Mouse (Mus musculus) frontal cortex, postnatal 14 days (tissue): ENCODE results near the gene Acot4.
"Not testable (repeated sequence)": the region's sequence is repeated elsewhere in the genome, so short reads cannot be mapped to it uniquely, and the experiment has no call there.

ENCODE experiments used
- DNase-seq, 2 experiments: peaks; one replicate each; pipeline ENCODE4 v3.0.0; 2022; ENCODE audit warnings: low spot score in 2 of 2

The Acot4 gene

DNA sequence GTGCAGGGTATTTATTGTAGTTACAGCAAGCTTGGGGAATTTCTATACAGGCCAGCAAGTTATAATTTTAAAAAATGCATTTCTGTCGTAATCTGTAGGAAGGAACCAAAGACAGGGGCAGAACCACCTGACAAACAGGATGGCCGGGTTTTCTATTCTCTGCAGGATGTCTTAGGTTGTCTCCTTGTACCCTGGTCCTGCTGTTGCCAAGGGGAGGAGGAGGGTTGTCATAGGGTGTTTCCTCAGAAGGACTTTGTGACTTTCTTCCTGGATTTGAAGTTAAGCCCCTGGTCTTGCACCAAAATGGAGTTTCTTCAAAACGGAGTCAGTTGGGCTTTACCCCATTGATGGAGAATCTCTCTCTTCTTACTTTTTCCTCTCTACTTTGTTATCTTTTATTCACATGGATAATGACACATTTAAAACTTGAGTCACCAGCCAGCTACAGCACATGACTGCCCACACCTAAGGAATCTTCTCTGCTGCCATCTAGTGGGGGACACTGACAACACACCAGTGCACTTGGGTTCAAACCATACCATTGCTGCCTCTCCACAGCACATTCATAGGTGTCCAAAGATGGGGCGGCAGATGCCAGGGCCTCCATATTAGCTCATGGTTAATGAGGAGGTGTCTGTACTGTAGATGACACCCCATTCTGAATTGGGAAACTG, 7.4 kb upstream of the Acot4 start:
- DNase-seq = peak in 1 of 2 experiments; percentile 68

DNA sequence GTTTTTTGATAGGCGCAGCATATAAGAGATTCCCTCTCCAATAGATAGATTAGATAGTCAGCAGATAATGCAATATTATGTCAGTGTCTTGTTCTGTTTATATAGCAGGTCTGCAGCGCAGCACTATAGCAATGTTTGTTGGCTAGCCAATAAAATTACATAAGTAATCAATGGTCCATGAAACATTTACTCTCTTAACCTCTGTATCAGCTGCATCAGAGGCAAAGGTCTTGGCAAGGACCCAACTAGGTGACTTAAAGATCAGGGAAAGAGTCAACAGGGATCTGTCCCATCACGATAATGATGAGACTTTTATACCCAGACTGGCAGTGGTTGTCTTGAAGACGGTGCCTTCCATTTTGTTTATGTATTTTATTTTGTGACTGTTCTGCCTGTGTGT, 5.3 kb upstream of the Acot4 start:
- DNase-seq = no peak

DNA sequence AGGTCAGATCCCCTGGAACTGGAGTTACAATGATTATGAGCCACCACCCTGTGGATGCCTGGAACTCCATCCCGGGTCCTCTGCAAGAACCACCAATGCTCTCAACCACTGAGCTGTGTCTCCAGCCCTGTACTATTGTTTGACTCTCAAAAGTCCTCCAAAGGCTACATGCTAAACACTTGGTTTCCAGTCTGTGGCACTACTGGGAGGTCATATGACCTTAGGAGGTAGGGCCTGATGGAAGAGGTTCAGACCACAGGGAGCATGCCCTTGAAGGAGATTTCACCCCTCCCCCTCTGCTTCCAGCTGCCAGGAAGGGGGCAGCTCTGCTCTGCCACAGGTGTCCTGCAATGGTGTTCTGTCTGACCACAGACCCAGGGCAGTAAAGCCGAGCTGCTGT, 4.9 kb upstream of the Acot4 start:
- not testable (repeated sequence) for DNase-seq

DNA sequence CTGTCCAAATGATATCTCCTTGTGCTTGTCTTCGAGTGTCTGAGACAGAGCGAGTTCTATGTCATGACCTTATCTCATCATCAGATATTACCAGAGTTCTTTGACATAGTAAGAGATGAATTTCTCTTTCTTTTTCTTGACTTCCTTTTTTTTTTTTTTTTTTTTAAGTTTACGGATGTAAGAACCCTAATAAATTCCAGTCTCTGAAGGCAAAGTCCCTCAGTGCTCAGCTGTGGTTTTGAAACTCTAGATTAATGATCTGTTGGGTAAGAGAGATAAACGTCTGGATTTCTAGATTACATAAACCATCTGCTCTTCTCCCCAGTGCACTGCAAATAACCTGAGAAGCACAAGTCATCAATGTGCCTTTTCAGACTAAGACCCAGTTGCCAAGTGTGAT, 4.1 kb upstream of the Acot4 start:
- DNase-seq = no peak

GRCm38 (mm10) chr12:84038691-84039111, 522 bp downstream of the Acot4 start, which contains the start of gene Gm49366:
Gene Gm49366, plus strand, starts transcription at chr12:84038935.
- DNase-seq = peak in 1 of 2 experiments; percentile 8

GRCm38 (mm10) chr12:84042248-84042647, 4.1 kb downstream of the Acot4 start:
- no peak for DNase-seq

- DNase-seq = no peak
Measured at GRCm38 (mm10) chr12:84044045-84044444, 5.9 kb downstream of the Acot4 start.

DNA sequence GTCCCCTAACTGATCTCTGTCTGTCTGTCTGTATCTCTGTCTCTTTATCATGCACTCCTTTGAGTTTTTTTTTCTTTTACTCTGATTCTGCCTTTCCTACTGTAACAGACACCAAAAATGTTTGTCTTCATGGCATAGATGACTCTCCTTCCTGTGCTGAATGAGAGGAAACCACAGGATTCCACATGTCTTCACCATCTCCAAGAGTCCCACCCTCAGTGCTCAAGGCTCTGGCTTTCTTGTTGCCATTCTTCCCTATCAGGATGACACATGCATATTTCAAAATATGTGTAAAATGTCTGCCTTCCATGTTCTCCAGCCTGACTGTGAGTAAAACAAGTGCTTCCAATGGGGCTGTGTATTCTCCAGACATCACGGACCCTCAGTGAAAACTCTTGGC, 8.7 kb downstream of the Acot4 start:
- no peak for DNase-seq

GRCm38 (mm10) chr12:84050744-84051143, 12.6 kb downstream of the Acot4 start:
- DNase-seq = not testable (repeated sequence)

DNA sequence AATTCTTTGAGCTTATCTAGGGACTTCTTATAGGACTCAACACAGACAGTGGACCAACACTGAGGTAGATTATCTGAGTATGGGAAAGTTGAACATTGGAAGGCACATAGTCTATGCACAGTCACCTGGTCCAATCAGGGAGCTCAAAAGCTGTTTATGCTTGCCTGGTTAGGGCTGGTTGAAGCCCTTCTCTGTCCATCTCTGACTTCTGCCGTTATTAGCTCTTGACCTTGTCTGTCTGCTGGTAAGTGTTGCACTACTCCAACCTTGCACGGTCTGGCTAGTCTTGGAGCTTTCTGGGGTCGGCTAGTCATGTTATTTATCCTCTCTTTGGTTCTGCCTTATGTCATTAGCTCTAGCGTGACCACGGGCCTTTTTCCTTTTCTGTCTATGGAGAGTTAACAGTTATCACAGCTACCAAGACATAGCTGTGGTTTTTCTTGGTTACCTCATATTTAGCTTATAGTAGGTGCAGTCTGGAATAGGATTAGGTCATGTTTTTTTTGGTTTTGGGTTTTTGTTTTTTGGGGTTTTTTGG, 13.8 kb downstream of the Acot4 start, which contains the start of gene Acot3:
Acot3 (plus strand) TSS at position 208 of the 538 bp plus-strand sequence.
- DNase-seq = no peak

DNA sequence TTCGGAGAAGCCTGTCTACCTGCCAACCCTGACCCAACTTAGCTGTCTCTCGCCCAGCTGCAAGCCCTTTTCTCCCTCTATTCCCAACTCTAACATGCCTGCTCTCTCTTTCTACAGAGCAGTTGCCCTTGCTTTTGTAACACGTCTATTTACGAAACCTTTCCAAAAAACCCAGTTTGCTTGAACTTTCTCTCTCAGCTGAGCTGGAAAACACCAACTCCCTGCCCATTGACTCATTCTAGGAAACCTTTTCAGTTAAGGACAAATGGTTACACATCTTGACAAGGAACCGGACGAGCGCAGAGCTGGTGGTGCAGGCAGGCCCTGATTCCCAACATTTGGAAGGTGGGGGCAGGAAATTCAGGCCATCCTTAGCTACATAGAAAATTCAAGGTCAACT, 14.4 kb downstream of the Acot4 start:
- no peak for DNase-seq

GRCm38 (mm10) chr12:84053173-84053572, 15.0 kb downstream of the Acot4 start:
- no peak for DNase-seq

- peak in 1 of 2 experiments; percentile 10 for DNase-seq
Measured at GRCm38 (mm10) chr12:84053679-84054391, 15.7 kb downstream of the Acot4 start.

GRCm38 (mm10) chr12:84060946-84061345, 22.8 kb downstream of the Acot4 start:
- DNase-seq = no peak

GRCm38 (mm10) chr12:84062336-84062735, 24.2 kb downstream of the Acot4 start:
- DNase-seq = no peak

- DNase-seq = no peak
Measured at GRCm38 (mm10) chr12:84063228-84063627, 25.0 kb downstream of the Acot4 start.

GRCm38 (mm10) chr12:84063833-84064232, 25.7 kb downstream of the Acot4 start:
- no peak for DNase-seq

- DNase-seq = no peak
Measured at GRCm38 (mm10) chr12:84064621-84065020, 26.4 kb downstream of the Acot4 start.

GRCm38 (mm10) chr12:84067752-84068151, 29.6 kb downstream of the Acot4 start:
- DNase-seq = no peak

- no peak for DNase-seq
Measured at GRCm38 (mm10) chr12:84068296-84068695, 30.1 kb downstream of the Acot4 start.

DNA sequence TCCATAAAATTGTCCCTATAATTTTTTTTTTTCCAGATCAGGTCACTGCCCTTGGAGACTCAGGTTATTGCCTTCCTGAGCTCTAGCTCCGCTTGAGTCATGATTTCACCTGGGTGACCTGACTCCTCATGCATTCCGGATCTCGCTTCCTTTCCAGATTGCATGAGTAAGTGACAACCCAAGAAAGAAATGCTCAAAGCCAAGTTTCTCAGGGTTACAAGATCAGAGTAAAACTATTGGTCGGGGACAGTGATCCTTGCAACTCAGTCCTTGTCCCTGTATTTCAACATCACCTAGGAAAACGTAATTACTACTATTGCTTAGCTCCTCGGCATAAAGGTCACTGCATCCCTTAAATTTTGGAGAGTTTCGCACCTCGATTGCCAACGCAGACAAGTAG, 30.8 kb downstream of the Acot4 start, which contains the start of gene Acot5:
Acot5 (plus strand) TSS at position 340 of the 400 bp plus-strand sequence.
- DNase-seq = no peak

DNA sequence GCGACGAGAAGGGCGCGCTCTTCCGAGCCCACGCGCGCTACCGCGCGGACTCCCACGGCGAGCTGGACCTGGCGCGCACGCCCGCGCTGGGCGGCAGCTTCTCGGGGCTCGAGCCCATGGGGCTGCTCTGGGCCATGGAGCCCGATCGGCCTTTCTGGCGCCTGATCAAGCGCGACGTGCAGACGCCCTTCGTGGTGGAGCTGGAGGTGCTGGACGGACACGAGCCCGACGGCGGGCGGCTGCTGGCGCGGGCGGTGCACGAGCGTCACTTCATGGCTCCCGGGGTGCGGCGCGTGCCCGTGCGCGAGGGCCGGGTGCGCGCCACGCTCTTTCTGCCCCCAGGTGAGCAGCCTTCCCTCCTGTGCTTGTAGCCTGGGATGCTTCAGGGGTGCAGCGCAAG, 31.4 kb downstream of the Acot4 start:
- peak; percentile 17 to 29 for DNase-seq

DNA sequence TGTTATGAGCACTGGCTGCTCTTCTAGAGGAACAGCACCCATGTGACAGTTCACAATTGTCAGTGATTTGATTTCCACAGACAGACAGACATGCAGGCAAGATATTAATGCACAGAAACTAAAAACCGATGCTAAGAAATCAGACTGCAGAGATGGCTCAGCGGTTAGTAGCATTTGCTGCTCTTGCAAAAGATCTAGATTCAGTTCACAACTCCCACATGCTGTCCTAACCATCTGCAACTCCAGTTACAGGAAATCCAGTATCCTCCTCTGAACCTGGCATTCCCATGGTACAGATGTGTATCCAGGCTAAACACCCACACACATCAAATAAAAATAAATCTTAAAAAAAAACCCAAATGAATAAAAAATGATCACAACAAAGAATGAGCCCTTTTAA, 33.5 kb downstream of the Acot4 start:
- DNase-seq = no peak
